Comparison of ENCODE assay signal across 9 mouse cellular contexts in genomic region chr10:53517770-53518598, GRCm38 (mm10).
DNase-seq lines count a peak whose midpoint lies in the region; ATAC-seq lines count a peak whose summit lies in the region.
"Had no signal": no experiment of that assay in that cellular context is flagged by ENCODE, and none has a peak within 500 bp of the region (broad histone marks: within the 10 kb centered on the region; RNA-seq: fewer than 3 reads in every experiment).

No protein-coding gene starts in this region.

- H3K4me1 ChIP-seq in limb, embryonic 12.5 days (replicated peaks), result peaks cover 21% of the 10 kb centered on the region; the same call in 1 of the 2 replicates
- H3K4me1 ChIP-seq in limb, embryonic 10.5 days, result peaks cover 14% of the 10 kb centered on the region
- peaks cover 18% of the 10 kb centered on the region; the same call in 1 of the 2 replicates for H3K4me1 ChIP-seq in hindbrain, embryonic 14.5 days (replicated peaks; ENCODE audit: control insufficient read depth, insufficient read depth, low read length)
- peaks cover 8% of the 10 kb centered on the region; the same call in 1 of the 2 replicates for H3K4me1 ChIP-seq in neural tube, embryonic 14.5 days (ENCODE audit: control insufficient read depth, insufficient read depth, low read length)

- ATAC-seq in limb, embryonic 12.5 days (ENCODE audit: insufficient number of reproducible peaks, insufficient read depth, low FRiP score, low TSS enrichment, low read depth), result no peak
- ATAC-seq in hindbrain, embryonic 14.5 days (ENCODE audit: low FRiP score), result no peak
- no peak for ATAC-seq in neural tube, embryonic 14.5 days (ENCODE audit: low read depth)

- 0 out of 2 replicates have a peak overlapping the region, but pooled peaks have one; percentile 46 for H3K27ac ChIP-seq in limb, embryonic 12.5 days
- H3K27ac ChIP-seq in limb, embryonic 10.5 days, result no peak overlapping the region
- H3K27ac ChIP-seq in hindbrain, embryonic 14.5 days, result peak overlapping the region; percentile 71
- H3K27ac ChIP-seq in neural tube, embryonic 14.5 days (ENCODE audit: low read depth, low read length), result peak overlapping the region; percentile 55

- no peaks in the 10 kb centered on the region for H3K36me3 ChIP-seq in limb, embryonic 12.5 days
- H3K36me3 ChIP-seq in limb, embryonic 10.5 days, result no peaks in the 10 kb centered on the region
- no peaks in the 10 kb centered on the region for H3K36me3 ChIP-seq in hindbrain, embryonic 14.5 days (replicated peaks; ENCODE audit: control insufficient read depth, insufficient read depth)
- H3K36me3 ChIP-seq in neural tube, embryonic 14.5 days (ENCODE audit: control insufficient read depth, insufficient read depth, low read length), result no peaks in the 10 kb centered on the region

- intact Hi-C loops in left cerebral cortex, postnatal 14 days (cut with DNase I), result no loop called here

- WGBS in limb, embryonic 12.5 days, result 78% methylated on average over 14 of the region's 14 CpGs
- 84% methylated on average over 14 of the region's 14 CpGs for whole genome bisulfite sequencing in limb, embryonic 10.5 days
- 73% methylated on average over 14 of the region's 14 CpGs for WGBS in hindbrain, embryonic 14.5 days
- 76% methylated on average over 14 of the region's 14 CpGs for WGBS in neural tube, embryonic 14.5 days

- no peaks in the 10 kb centered on the region for H3K9me3 ChIP-seq in limb, embryonic 12.5 days
- H3K9me3 ChIP-seq in limb, embryonic 10.5 days (replicated peaks), result no peaks in the 10 kb centered on the region
- H3K9me3 ChIP-seq in hindbrain, embryonic 14.5 days (ENCODE audit: control insufficient read depth, low read length), result no peaks in the 10 kb centered on the region
- no peaks in the 10 kb centered on the region for H3K9me3 ChIP-seq in neural tube, embryonic 14.5 days (ENCODE audit: control insufficient read depth, low read length)

- H3K4me2 ChIP-seq in limb, embryonic 12.5 days, result no peak overlapping the region
- no peak overlapping the region for H3K4me2 ChIP-seq in hindbrain, embryonic 14.5 days (replicated peaks)
- no peak overlapping the region for H3K4me2 ChIP-seq in neural tube, embryonic 14.5 days (ENCODE audit: low read depth, low read length)

- no peak overlapping the region for H3K9ac ChIP-seq in limb, embryonic 12.5 days (replicated peaks)
- no peak overlapping the region for H3K9ac ChIP-seq in hindbrain, embryonic 14.5 days
- no peak overlapping the region for H3K9ac ChIP-seq in neural tube, embryonic 14.5 days (replicated peaks; ENCODE audit: low read depth, low read length)

- no peaks in the 10 kb centered on the region for H3K27me3 ChIP-seq in limb, embryonic 12.5 days
- H3K27me3 ChIP-seq in limb, embryonic 10.5 days (ENCODE audit: low read depth, poor library complexity, severe bottlenecking), result no peaks in the 10 kb centered on the region
- no peaks in the 10 kb centered on the region for H3K27me3 ChIP-seq in hindbrain, embryonic 14.5 days (ENCODE audit: control insufficient read depth, insufficient read depth, low read length)
- H3K27me3 ChIP-seq in neural tube, embryonic 14.5 days (ENCODE audit: control insufficient read depth, insufficient read depth, low read length), result no peaks in the 10 kb centered on the region

- peak; percentile 5 for DNase-seq in embryo, embryonic 10.5 days (ENCODE audit: low spot score)
- no peak for DNase-seq in embryo, embryonic 11 days
- no peak for DNase-seq in limb, embryonic 10.5 days (ENCODE audit: low spot score)
- no peak for DNase-seq in hindbrain, embryonic 14.5 days (ENCODE audit: low spot score)
- DNase-seq in left cerebral cortex, postnatal 14 days (ENCODE audit: low spot score in 2 of 2), result no peak
- DNase-seq in ovary, postnatal 14 days (ENCODE audit: low spot score), result no peak
- DNase-seq: kidney, adult 18-20 months had no signal

- no peak overlapping the region for H3K4me3 ChIP-seq in limb, embryonic 12.5 days (replicated peaks)
- H3K4me3 ChIP-seq in limb, embryonic 10.5 days, result no peak overlapping the region
- H3K4me3 ChIP-seq in hindbrain, embryonic 14.5 days (replicated peaks; ENCODE audit: low read length), result no peak overlapping the region
- no peak overlapping the region for H3K4me3 ChIP-seq in neural tube, embryonic 14.5 days (ENCODE audit: low read depth, low read length)
